Mouse (Mus musculus) ES-Bruce4 (cell line): ENCODE data around the gene Ctdspl.

Source experiments
- CTCF ChIP-seq: IDR thresholded peaks from one replicate; pipeline ENCODE4 v1.8.1; 2011; ENCODE audit warnings: low read depth, low read length
- POLR2A ChIP-seq: IDR thresholded peaks from one replicate; pipeline ENCODE4 v1.8.1; 2011; ENCODE audit warnings: low read length; ENCODE audit not compliant: insufficient read depth

DNA sequence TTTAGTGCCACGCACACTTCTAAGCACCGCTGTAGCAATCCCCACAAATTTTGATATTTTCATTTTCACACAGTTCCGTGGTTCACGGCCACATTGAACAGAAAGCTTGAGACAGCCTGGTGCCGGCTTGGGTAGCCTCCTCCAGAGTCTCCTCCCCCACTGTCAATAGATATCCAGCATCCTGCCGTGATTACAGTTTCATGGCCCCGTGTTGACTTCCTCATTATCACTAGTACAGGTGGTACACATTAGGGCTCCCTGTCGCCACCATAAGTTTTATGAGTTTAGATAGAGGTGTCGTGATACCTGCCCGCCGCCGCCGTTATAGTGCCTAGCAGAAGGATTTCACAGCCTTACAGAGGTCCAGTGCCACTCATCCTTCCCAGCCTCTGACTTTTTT, 8.8 kb downstream of the Ctdspl start:
- TF ChIP-seq CTCF (no peak), POLR2A (no peak)
